Mouse (Mus musculus): ENCODE measurements at regions not wholly inside any gene's neighbourhood (a gene's known extent, or its start where the extent isn't known, plus 50 kb on each side); places are given as distances from the start of the nearest gene placed in this dataset.
A peak's percentile ranks its signal among the peaks of the same experiment; 100 is the strongest.

DNA sequence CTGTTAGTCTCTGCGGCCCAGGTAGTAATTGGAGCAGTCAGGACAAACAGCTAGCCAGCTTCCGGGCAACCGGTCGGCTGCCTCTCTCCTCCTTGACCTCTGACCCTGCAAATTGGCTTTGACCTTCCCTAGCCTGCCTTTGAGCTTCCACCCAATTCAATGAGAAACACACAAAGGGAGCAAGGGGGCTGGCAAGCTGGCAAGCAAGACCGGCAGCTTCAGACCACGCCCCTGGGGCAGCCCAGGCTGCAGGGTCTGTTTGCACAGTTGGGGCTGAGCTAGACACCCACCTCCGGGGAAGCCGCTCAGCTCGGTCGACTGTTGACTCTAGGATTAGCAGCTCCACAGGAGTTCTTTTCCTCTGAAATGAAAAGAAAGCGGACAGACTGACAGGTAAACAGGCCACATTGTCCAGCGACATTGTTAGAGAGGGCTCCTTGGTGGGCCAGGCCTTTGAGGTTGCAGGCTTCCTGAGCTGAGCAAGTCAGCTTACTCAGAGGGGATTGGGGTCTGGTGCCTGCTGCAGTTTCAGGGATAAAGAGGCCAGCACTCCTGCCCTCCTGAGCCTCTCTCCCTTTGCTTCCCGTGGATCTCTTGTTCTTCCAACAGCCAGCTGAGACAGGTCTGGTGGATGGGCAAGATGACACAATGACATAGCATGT lies 116.6 kb downstream of the Inhbb start:
- DNase-seq (ENCODE audit: low spot score): no peak

DNA sequence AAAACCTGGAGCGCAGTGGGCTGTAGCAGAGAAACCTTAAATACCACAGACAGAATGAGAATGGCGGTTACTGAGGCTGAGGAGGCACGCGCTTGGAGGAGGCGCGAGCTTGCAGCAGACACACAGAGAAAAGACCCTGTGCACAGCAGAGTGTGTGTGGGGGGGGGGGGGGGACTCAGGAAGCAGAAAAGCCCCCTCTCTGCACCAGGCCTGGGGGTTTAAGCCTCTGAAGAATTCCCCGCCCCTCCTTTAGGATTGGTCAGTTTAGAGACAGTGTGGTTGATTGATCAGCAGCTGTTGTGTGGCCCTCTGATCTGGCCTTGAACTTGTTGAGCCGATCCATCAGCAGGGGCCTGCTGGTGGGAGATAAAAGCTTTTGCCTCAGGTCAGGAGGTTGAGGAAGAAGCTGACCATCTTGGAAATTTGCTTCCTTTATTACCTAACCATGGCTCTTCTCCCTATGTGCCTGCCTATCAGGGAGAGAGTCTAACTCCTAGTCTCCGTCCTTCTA lies 117.5 kb downstream of the Inhbb start:
- no peak for DNase-seq (ENCODE audit: low spot score)

DNA sequence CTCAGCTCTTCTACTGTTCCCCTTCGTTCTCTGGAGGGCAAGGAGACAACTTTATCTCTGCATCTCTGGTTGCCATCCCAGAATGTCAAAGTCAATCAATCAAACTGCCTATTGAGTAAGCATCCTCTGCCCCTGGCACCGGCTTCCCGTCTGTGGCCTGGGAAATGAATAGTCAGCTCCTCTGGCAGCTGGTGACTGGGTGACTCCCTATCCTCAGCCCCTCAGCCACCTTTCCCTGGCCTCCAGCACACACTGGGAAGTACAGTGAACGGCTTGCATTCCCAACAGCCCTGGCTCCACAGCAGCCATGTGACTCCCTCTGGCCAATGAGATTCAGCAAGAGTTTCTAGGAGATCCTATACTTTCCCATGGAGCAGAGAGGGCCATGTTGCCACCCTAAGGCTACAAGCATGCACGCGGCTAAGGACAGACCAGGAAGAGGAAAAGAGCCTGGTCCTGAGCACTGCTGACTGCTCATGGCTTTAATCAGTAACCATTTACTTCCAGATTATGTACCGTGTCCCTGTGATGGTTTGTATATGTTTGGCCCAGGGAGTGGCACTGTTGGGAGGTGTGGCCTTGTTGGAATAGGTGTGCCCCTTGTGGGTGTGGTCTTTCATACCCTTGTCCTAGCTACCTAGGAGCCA lies 119.6 kb downstream of the Inhbb start:
- DNase-seq (ENCODE audit: low spot score): no peak

DNA sequence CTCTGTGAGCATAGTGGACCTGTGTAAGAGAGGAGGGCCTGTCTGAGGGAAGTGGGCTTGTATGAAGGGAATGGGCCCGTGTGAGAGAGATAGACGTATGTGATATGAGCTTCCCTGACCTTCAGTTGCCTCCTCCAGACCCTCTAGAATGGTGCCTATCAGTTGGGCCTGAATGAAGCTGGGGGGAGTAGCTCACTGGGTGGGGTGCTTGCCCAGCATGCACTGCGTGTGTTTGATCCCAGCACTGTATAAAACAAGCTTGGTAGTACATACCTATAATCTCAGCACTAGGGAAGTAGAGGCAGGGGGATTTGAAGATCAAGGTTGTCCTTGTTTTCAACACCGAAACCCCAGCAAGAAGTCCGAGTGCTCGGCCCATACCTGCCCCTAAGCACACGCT lies 120.1 kb downstream of the Inhbb start:
- DNase-seq (ENCODE audit: low spot score): no peak

DNA sequence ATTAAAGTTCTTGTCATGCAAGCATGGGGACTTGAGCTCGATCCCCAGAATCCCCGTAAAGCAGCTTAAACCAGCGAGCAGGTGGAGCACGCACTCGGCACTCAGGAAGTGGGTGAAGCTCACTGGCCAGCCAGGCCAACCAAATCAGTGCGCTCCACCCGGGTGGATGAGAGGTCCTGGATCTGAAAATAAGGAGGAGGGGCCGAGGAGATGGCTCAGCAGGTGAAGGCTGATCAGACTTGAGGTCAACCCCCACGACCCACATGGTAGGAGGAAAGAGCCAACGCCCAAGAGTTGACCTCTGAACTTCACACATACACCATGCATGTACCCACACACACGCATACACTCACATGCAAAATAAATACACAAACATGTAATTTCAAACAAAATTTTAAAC lies 120.8 kb downstream of the Inhbb start:
- DNase-seq (ENCODE audit: low spot score): no peak

DNA sequence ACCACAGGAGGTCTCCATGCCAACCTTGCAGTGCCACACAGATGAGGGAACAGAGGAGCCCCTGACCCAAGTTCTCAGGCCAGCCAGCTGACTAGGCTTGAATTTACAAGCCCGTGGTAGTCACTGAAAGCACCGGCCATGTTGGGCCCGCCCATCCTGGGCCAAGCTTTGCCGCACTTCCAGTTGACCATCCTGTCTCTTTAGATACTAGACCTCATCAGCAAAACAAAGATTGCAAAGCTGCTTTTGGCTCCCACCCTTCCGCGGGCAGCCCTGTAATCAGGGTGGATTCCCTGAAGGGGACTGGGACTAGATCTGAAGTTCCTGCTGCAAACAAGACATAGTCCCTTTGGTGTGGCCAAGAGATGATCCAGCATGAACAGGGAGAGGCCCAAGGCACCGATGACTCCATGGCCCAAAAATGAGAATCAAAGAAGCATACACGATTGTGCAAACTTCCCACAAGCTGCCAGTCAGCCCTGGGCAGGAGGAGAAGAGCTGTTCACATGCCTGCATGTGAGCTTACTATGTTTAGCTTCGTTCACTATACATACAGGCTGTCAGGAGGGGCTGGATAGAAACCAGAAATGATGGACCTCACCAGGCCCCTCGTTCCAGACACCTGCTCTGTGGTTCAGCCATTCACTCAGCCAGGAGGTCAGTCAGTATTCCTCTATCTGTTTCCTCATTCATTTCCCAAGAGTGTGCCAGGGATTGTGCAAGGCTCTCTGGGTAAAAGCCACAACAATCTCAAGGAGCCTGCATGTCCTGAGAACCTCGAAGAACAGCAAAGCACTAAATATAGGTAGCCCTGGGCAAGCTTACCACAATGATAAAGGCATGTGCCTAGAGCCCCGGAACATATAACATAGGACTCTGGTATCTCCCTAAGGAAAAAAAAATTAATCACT lies 122.0 kb downstream of the Inhbb start:
- DNase-seq (ENCODE audit: low spot score): no peak

DNA sequence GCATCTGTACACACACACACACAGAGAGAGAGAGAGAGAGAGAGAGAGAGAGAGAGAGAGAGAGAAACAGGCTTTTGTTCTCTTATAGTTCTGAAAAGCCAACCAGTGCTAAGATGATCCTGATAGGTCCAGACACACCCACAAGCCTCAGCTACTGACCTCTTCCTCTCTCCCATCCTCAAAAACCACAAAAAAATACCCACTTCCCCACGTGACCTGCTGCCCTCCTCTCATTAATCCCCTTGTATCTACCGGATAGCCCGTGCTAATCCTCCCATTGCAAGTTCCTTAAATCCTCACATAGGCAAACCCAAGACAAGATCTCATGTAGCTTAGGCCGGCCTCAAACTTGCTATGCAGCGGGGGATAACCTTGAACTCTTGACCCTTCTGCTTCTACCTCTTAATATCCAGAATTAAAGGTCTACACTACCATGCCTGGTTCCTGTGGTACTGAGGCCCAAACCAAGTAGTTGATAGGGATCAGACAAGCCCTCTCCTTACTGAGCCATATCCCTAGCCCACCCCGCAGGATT lies 123.3 kb downstream of the Inhbb start:
- DNase-seq (ENCODE audit: low spot score): no peak

DNA sequence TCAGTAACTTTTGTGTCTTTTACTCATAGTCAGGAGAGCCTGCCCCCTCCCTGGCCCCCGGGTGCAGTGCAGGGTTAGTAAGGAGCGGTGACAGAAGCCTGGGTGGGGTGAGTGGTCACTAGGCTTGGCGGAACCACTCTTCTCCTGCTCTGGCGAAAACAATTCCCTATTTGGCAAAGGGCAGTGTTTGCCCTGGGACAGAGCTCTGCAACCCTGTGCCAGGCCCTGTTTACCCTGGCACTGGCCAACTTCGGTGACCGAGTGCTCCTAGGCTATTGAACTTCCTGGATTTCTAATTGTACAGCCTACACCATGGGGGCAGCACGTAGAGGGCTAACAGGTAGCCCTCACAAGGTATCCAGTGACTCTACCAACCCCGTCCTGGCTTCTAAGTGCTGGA lies 126.9 kb downstream of the Inhbb start:
- no peak for DNase-seq (ENCODE audit: low spot score)

DNA sequence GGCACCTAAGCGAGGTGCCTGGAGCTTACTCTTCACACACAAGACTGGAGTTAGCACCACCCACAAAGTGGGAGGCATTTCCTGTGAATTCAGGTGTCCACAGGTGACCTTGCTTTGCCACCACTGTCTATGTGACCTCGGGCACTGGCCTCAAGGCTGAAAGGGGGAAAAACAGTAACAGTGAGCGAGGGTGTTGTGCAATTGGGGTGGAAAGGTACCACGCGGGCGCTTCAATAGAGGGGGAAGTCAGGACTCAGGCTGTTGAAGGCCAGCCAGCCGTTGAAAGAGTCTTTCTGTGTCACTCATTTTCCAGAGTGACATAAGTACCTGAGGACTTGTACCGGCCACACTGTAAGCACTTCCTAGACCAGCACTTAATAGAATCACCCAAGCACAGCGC lies 128.2 kb downstream of the Inhbb start:
- DNase-seq (ENCODE audit: low spot score): no peak

DNA sequence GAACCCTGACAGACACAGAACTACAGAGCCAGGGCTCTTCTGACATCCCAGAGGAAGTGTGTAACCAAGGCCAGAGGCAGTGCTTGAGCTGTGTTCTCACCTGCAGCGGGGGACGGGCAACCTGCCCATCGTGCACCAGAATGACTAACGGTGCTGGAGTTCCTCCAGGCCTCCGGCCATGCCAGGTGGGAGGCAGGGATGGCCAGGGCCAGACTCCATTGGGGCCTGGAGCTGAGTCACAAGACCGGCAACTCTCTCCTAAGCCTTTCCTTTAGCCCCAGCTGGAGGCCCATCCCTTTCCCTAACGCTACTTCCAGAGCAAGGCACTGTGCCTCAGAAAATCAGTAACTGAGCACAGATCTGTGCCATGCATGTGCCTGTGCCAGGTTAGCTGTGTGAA lies 129.8 kb downstream of the Inhbb start:
- peak; percentile 58 for DNase-seq (ENCODE audit: low spot score)

DNA sequence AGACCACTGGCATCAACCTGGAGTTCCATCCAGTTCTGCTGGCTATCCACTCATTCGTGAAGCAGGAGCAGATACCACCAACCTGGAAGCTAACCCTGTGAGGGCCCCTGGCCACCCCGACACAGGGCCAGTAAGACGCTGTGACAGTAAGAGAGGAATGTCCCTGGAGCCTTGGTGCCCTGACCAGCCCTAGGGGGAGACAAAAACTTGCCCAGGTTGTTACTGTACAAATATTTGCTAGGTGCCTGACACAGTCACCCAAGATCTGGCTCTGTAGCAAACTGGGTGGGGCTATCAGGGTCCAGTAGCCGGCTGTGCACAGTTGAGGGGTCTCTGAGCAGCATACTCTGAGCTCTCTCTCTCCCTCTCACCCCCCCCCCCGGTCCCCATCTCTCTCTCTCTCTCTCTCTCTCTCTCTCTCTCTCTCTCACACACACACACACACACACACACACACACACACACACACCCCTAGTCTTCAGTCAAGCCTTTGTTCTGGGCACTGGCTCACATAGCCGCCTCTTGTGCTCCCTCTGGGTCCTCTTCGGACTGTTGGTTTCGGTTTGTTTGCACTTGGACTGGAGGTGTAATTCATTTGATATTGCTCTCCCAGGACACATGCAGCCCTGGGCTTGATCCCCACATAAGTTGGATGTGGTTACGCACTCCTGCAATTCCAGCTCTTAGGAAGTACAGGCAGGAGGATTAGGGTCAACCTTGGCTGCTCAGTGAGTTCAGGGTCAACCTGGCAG lies 131.7 kb downstream of the Inhbb start:
- no peak for DNase-seq (ENCODE audit: low spot score)

DNA sequence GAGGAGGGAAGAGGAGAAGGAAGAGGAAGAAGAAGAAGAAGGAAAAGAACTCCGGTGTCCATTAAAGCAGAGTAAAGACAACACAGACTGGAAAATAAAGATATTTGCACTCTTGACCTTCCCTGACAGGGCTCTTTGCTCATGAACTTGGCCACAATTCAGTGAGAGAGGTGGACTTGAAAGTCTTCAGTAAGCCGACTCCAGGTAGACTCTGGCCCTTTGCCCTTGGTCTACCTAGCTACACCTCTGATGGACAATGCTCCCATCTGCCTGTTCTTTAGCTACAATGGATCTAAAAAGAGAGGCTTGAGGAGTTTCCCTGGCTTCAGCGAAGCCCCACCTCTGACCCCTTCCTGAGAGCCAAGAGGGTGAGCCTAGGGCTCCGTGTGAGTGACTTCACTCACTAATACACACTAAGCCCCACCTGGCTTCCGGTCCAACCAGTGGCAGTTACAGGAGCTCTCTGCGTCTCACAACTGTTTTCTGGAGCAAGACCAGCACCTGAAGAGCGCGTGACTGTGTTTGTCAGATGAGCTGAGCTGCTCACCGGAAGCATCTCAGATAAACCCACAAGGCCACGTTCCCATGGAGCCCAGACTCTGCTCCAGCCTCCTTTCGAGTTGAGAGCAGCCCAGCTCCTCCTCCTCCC lies 132.4 kb downstream of the Inhbb start:
- no peak for DNase-seq (ENCODE audit: low spot score)

DNA sequence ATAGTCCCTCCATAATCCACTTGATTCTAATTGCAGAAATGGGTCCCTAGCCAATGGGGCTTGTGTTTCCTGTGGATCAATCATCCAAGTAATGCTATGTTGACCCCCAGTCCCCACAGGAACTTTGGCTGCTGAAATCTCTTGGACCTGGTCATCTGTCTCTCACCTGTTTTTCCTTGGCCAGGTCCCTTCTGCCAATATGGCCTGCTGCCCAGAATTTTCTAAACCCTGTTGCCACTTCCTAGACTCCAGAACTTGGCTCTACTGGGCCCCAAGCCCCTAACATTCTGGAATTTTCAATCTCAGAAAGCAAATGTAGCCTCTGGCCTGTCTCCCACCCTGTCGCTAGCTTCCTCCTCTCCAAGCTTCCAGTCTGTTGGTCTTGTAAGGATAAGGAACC lies 139.6 kb downstream of the Inhbb start:
- DNase-seq (ENCODE audit: low spot score): no peak

DNA sequence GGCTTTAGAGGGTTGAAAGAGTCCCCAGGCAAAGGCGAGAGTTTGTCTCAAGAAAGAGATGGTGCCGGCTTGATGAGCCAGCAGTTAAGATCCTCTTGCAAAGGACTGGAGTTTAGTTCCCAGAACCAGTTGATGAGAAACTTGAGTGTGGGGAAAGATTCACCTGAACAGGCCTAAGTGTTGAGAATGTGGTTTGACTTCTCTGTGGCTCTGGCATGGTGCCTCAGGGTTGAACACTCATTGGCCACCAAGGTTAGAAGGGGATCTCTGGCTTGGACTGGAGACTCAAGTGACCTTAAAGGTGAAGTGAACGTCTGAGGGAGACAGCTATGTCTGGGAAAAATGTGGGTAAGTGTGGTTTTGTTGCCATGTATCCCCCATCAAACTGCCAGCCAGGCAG lies 142.8 kb downstream of the Inhbb start:
- DNase-seq (ENCODE audit: low spot score): no peak

DNA sequence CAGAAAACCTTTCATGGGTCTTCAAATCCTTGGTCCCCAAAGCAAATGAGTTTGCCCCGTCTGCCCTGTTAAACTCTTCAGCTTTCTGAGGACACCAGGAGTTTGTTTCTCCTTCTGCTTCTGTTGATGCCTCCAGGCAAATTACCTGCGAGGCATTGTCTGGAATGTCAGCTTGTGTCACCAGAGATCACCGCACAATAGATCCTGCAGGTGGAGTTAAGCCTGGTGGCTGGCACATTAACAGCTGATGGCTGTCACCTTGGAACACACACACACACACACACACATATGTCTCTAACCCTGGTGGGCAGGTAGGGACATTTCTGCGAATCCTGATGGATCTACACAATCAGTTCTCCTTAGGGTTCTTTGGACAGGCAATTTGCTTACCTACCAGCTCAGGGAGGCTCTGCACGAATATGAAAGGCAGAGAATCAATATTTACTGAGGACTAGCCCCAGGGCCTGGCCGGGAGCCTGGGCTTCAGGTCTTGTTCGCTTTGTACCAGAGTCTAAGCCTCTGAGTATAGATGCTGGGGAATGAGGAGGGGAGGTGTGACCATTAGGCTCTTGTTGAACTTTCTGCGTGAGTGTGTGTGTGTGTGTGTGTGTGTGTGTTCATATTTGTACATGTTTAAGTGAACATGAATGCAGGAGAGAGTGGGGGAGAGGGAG lies 143.4 kb downstream of the Inhbb start:
- no peak for DNase-seq (ENCODE audit: low spot score)

DNA sequence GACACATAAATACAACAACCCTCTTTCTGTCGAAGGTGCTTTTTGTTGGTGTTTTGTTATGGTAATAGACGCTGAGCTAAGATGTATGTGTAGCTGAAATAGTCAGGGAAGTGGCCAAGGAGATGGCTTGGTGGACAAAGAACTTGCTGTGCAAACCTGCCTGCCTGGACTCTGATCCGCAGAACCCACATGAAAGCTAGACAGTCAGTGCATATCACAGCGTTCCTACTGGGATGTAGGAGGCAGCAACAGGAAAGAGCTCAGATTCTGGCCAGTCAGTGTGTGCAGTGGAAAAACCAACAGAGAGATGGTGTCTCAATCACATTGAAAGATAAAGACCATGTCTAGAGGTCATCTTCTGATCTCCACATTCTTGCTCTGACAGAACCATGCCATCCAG lies 144.1 kb downstream of the Inhbb start:
- no peak for DNase-seq (ENCODE audit: low spot score)

DNA sequence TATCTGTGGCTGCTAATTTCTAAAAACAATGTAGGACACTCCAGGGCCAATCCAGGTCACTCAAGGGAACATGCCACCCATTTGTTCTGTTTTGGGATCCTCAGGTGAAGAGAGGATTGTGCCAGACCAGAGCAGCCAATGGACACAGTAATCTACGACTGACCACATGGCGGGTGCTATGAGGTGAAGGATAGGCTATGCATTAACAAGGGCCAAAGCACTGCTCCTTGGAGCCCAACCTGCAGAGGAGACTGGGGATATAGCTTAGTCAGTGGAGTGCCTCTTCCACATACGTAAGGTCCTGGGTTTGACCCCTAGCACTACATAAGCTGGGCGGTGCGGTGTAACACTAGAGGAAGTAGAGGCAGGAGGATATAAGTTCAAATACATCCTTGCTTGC lies 156.0 kb downstream of the Inhbb start:
- no peak for DNase-seq (ENCODE audit: low spot score)

DNA sequence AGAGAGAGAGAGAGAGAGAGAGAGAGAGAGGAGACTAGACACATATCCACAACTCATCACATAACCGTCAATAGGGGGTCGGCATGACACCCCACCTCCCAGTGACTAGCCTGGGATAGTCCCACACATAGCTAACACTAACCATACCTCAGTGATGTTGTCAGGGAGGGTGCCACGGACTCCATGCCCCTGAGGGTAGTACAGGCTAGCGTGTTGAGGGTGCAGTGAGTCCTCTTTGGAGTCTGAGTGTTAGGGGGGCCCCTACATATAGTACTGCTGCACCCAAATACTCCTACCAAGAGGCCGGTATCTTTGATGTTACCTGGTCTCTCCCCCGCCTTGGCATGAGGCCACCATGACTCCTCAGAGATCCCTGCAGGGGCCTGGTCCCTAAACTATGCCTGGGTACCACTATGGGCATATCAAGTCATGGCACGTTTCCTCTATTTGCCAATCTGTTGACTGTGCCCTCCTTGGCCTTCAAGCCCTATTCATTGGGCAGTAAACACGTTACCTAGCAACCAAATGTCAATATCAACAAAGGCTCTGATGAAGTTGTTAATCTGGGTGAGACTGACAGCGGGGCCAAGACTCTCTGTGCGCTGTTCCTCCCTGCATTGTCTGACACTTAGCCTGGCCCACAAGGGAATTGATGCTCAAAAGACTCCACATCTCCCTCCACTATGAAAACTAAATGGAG lies 156.7 kb downstream of the Inhbb start:
- DNase-seq (ENCODE audit: low spot score): no peak

DNA sequence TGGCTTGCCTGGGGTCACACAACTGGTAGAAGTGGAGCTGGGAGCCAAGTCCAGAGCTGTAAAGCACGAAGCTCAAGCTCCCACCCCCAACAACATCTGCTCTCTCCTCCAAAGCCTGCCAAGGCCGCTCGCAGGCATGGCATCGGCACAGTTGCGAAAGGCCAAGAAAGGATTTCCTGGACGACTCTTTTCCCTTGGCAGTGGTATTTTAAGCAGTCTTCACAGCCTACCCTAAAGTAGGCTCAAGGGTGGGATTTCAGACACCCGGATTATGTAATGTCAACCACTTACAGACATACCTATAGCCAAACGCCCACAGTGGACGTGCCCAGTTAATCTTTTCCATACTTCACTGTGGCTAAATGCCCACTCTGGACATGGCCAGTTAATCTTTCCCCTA lies 162.6 kb downstream of the Inhbb start:
- no peak for DNase-seq (ENCODE audit: low spot score)

DNA sequence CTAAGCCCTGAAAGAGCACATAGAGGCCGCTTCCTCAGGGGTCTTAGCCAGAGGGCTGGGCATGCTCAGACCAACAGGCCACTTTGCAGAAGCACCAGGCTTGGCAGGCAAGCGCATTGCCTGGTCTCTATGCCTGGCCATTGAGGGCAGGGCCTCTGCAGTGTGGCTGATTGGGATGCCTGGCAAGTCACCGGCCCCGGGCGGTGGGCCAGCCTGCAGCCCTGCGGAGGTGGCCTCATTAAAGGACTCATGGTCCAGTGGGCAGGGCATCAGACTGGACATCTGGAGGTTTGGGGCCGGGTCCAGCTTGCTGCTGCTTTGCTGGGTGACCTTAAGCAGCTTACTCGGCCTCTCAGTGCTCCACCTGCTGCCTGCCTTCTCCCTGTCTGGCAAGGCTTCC lies 165.3 kb downstream of the Inhbb start:
- DNase-seq (ENCODE audit: low spot score): peak; percentile 15

All from ovary, postnatal 14 days (tissue).